Mouse (Mus musculus): ENCODE measurements around the gene Scaper. TPM values are rescaled to one million over a fixed set of nuclear protein-coding genes. Genes with fewer than 3 reads are reported as not detected.
A peak's percentile ranks its signal among the peaks of the same experiment; 100 is the strongest.

The Scaper gene
- total RNA-seq (2021) = 10 to 100 TPM; 16.4 to 18.2 TPM
- long read RNA-seq, experiment 1, full-length matches to known transcripts = 3 of 7 reads
- long read RNA-seq, experiment 1, partial matches to known transcripts = 2 of 7 reads
- long read RNA-seq, experiment 1, other reads (novel, unspliced or antisense) = 2 of 7 reads
- long read RNA-seq, experiment 2, partial matches to known transcripts = 1 of 2 reads
- long read RNA-seq, experiment 2, other reads (novel, unspliced or antisense) = 1 of 2 reads

DNA sequence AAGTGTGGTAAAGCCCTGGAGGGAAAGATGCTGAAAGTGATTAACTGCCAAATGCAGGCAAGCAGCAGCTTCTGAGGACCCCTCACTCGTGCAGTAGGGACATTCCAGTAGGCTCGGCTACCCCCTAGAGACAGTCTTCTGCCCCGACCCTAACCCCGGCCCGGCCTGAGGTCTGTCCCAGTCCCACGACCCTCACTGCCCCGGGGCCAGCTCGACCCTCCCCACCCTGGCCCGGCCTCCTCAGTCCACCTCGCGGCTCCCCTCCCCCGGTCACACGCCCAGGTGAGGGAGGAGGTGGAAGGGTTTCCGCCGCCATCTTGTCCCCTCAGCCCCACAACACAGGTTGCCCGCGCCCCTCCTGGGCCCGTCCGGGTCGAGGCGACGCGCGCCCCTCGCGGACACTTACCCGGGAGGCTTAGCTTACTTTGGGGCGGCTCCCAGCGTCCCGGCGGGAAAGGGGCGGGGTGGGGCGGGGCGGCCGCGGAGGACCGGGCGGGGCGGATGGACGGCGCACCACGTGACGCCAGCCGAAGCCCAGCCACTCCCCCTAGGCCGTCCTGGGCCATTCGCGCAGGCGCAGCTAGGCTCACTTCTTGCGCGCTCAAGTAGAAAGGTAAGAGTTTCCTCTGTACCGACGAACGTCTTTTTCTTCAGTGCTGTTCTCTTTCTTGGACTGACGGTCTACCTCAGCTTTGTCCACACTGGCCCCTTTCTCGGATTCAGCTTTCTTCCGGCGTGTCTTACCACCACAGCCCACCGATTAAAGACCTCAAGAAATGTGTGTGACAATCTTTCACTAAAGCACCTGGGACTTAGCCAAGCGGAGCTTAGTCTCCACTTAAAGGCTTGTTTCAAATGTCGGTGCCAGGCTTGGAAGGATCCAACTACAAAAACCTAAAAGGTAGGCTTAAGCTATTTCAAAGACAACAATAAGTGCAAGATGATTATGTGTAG, at the start of gene Scaper:
Gene Scaper (minus strand): TSS at position 456 of the 954 bp plus-strand sequence.
- peak; percentile 88 to 93 for DNase-seq

DNA sequence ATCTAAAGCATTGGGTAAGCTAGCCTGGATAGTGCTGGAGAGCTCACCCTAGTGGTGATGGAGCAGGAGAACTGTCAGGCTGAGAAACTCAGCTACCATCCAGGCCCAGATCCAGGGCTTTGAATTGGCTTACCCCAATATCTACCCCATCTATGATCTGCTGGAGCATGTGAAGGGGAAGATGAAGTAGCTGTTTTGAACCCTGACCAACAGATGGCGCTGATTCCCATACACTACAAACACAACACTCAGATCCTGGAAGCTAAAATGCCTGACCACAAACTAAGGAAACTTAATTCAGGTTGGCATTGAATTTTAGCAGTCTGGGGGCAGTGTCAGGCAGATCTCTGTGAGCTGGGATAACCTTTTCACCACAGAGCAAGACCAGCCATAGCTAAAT, 8.9 kb upstream of the Scaper start:
- peak; percentile 25 to 64 for DNase-seq

DNA sequence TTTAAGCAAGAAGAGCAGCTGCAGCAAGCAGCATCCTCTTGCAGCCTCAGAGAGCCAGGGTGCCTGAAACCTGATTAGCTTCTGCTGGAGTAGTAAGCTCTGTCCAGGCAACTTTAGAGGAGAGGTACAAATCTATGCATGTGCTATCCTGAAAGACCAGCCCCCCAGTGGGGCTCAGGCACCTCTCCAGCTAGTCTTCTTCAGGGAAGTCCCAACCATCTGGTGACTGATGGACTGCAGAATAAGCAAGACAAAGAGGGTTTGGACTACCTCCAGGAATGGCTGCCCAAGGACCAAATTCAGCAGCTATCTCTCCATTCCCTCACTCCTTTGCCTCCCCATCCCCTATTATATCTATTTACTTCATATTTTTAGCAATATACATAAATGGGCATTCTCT, 3.4 kb upstream of the Scaper start:
- DNase-seq = no peak

DNA sequence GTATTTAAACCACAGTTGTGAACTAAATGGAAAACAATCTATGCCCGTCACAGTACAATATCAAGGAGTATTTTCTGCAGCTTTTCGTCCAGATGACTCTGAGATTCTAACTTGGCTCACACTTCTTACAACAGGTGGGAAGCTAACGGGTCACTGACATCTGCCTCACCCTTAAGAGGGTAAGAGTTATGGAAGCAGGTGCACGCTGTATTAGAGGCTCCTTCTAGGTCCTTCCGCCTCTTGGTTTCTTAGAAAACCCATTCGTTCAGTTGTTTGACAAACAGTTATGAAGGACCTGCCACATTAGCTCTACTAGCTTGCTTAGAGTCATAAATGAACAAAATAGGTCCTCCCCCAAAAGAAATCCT, 683 bp upstream of the Scaper start:
- DNase-seq = no peak

DNA sequence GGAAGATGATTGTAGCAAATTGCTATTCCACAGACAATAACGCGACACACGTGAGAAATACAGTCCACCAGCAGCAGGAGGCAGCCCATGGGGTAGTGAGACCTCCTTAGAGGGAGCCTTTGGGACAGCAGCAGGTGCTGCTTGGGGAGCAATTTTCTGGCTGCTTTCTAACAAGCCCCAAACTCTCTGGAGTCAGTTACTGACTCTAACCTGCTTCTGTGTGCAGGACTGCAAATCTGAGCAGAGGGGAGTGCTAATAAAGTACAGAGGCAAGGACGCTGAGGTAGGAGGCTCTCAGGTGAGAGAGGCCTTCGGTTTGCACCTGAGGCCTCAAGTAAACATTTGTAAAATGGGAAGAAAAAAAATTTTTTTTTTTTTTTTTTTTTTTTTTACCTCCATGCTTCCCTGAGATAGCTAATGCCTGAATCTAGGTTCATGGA, 675 bp downstream of the Scaper start:
- DNase-seq = peak in 1 of 2 experiments; percentile 28

DNA sequence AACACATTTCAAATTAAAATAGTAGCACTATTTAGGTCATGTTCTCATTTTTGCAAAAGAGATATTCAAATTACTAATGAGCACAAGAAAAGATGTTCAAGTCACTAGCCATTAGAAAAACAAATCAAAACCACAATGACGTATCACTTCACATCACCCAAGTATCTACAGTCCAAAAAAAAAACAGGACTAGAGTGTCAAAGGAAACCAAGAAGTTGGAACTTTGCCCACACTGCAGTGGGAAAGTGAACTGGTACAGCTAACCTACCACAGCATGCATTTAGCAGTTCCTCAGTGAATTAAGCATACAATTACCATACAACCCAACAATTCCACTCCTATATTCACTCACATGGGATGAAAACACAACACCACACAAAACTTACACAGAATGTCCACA, 5.4 kb downstream of the Scaper start:
- DNase-seq = no peak

DNA sequence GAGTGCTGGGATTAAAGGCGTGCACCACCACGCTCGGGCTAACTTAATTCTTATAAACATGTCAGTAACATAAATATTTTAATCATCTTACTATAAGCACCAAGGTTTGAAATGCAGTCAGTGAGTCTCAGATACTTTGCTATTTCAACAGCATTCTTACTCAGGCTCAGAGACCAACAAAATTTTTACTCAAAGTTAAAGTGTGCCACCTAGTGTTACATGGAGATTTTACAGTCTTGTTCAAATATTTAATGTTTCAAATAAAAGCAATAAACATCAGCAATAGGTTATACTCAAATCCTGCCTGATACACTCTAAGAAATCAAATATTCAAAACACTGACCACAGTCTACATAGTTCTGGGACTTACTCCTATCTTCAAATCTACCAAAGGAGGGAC, 19.3 kb downstream of the Scaper start:
- peak in 1 of 2 experiments; percentile 47 for DNase-seq

DNA sequence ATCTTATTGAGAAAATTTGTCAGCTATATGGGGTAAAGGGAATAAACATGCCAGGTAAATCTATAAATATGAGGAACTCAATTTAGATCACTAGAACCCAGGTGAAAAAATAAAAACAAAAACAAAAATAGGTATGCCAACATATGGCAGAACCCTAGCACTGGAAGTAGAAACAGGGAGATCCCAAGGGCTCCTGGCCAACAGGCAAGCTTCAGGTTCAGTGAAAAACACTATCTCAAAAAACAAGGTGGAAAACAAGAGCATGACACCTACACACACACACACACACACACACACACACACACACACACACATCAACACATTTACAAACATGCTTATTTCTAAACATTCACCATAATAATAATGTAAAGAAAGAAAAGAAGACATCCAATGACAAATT, 21.2 kb downstream of the Scaper start:
- no peak for DNase-seq

DNA sequence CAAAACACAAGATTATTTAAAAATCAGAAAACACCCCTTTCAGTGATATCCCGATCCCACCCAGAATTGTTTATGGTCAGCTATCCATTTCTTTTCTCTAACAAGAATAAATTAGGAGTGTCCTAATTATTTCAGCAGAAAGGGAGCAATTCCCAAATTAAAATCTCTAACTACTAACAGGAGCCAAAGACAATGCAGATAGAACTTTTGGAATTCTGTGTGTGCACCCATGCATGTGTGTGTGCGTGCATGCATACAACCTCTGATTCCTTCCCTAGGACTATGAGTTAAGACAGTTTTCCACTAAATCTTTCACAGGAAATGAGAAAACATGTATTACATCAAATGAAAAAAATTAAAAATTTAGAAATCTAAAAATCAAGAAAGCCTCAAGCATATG, 26.4 kb downstream of the Scaper start:
- no peak for DNase-seq

DNA sequence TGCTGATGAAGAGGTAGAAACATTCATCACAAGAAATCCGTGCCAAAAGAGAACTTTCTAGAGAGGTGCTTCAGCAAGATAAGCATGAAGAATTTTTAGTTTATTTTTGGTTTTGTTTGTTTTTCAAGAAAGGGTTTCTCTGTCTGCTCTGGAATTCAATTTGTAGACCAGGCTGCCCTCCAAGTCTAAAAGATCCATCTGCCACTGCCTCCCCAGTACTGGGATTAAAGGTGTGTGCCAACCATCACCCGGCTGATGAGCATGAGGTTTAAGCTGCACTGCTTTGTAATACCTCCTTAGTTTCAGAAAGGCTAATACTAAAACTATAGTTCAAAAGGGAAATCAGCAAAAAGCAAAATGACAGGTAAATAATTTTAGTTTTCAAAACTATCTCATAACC, 35.0 kb downstream of the Scaper start:
- no peak for DNase-seq

DNA sequence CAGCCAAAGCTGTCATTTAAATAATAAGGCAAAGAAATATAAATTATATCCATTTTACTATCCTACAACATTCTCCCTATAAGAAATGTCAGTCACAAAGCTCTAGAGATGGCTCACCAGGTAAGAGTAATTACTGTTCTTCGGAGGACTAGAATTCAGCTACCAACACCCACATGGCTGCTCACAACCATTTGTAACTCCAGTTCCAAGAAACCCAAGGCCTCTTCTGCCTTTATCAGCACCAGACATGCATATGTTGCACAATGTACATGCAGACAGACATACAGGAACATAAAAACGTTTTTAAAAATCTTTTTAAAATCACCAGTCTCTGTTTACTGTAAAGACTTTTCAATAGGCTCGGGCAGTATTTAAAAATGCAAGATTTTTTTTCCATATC, 36.3 kb downstream of the Scaper start:
- no peak for DNase-seq

DNA sequence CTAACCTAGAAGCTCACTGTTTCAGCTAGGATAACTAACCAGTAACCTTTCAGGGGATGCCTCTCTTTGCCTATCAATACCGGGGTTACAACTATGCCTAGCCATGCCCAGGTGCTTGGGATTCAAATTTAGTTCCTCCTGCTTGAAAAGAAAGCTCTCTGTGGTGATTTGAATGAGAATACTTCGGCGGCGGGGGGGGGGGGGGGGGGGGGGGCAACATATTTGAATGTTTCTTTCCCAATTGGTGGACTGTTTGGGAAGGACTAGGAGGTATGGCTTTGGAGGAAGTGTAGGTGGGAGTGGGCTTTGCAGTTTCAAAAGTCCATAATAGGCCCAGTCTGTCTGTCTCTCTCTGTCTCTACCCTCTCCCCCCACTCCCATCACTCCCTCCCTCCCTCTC, 37.4 kb downstream of the Scaper start:
- DNase-seq = no peak

DNA sequence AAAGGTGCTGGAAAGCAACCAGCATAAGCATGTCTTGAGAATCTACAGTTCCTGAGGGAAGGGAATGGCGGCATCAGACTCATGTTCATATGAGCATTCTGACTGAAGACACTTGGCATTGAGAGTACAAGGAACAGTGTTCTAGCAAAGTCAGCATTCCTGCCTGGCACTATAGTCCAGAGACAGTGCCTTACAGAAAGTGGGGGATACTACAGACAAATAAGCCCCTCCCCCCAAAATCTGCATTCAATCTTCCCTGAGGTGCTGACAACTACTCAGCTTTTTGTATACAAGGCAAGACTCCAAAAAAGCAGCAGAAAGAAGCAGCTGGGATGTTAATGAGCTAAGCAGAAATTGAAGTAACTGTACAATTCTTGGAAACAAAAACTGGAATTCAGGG, 59.9 kb downstream of the Scaper start:
- no peak for DNase-seq

DNA sequence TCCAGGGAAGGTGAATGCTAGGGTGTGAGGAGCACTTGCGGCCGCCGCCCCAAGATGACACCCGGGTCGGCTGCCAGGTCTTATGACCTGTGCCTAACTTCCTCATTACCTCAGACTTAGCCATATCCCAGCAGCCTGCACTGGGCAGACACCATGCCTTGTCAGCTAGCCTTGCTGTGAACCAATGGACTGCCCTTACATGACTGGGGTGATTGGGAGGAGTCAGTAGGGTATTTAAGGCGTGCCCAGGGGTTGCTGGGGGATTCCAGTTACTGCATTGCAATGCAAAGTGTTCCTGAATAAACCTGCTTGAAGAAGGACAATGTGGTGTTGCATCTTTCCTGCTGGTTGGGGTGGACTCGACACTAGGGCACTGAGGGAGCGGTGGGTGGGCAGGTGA, 148.5 kb downstream of the Scaper start:
- no peak for DNase-seq

DNA sequence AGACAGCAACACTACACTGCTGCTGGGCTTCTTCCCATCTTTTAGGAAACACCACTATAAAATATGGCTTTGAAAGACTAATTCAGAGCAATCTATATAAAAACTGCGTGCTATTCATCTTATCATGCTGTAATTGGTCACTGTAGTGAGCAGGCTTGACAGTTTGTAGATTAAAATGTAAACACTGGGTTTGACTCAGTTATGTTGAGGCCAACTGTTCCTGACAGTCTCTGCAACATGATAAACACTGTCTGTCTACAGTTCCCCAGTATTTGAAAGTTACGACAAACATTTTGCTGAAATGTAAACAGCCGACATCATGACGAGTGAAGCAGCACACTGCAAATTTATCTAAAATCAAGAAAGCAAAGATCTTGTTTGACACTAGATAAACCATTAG, 225.9 kb downstream of the Scaper start:
- DNase-seq = no peak

DNA sequence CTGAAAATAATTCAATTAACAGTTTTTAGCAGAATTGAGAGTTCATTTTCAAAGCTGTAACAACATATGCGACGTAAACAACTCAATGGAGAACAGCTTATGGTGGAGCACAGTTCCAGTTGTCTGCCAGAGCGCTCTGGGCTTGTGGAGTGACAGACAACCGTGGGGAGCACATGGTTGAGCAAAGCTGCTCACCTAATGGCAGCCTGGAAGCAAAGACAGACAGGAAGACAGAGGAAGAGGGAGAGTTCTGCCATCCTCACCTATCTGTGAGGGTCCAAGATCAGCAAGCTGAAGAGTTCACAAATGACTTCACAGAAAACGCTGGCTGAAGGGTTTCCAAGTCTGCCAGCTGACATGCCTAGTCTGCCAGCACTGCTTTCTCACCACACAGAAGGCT, 227.4 kb downstream of the Scaper start:
- DNase-seq = no peak

DNA sequence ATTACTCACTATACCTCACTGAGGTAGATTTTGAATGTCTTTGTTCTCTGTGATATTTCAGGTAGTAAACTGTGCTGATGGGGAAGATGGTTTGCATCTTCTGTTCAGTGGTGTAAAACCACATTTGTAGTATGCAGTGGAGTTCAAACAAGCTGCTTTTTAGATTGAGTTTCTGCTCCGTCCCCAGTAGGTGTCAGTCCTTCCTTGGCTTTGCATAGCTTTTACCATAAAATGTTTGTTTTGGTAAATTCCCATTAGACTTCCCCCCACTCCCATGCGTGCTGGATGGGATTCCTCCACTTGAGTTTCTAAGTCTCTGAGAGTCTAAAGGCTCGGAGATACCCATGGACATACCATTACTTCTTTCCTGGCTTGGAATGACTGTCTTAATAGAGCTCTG, 231.3 kb downstream of the Scaper start:
- DNase-seq = no peak

DNA sequence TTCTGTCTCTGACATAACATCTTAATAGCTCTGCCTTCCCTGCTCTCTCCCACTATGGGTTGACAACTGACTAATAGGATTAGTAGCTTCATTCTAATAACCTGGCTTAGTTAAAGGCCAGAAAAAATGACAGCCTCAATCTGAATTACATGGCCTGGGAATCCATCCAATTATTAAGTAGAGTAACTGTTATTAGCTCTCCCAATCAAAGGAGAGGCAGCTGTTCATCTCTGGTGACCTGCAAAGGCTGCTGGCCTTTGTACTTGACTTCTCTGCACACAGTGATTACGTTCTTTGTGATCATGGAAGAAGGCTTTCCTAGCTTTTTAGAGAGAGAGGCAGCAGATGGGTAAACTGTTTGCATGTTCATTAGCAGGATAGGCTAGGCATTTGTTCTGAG, 242.6 kb downstream of the Scaper start:
- no peak for DNase-seq

DNA sequence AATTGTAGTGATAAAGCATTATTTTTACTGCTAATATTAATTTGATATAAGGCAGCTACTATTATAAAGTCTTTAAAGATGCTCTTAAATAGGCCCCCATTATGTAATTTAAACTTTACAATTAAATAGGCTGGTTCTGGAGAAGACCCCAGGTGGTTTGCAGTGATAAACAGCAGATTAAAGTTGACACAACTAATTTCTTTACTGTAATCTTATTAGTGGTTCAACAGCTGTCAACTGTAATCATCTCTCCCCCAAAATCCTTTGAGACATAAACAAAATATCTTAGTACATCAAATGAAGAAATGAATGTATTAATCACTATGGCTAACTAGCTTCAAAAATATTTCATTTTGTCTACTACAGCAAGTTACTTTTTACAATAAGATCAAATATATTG, 260.8 kb downstream of the Scaper start:
- DNase-seq = no peak

DNA sequence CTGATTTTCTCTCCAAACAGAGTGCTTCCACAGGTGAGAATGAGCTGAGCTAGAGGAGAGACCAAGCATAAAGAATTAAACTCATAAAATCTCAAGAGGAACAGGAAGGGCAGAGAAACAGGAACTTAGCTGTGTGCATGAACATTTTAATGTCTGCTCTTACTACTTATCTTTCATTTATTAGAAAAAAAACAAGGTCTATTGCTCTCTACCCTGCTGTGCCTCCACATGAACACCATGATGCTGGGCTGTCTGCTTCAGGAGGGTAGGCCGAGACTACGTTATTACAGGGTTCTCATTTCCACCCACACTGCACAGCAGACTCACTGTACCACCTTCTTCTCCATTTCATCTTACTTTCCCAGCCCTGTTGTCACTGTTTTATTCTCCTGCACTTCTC, 291.5 kb downstream of the Scaper start:
- DNase-seq = no peak

DNA sequence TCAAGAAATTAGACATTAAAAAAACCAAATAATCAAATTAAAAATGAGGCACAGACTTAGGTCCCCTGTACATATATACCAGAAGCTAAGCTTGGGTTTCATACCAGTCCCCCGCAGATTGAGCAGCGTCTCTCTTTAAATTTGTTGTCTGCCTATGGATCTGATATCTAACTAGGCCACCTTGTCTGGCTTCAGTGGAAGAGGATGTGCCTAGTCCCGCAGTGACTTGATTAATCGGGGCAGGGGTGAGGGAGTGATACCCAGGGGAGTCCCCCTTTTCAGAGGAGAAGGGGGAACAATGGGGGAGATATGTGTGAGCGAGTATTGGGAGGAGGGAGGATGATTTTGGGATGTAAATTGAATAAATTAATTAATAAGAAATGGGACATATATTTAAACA, 310.9 kb downstream of the Scaper start:
- no peak for DNase-seq

DNA sequence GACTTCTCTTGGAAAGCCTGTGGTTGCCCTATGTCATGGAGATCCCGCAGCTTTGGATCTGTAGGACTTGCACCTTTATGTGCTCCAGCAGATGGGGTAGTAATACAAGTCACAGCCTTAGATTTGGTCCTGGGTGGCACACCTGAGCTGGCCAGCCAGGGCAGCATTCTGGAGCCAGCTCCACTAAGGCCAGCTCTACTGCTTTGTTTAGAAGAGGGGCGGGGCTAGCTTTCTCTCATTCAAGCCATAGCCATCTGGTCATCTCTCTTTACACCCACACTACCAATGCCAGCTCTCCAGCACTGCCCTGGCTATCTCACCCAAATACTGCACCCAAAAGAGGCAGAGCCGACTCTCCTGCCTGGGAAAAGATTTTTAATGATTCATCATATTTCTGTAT, 323.2 kb downstream of the Scaper start:
- DNase-seq = no peak

DNA sequence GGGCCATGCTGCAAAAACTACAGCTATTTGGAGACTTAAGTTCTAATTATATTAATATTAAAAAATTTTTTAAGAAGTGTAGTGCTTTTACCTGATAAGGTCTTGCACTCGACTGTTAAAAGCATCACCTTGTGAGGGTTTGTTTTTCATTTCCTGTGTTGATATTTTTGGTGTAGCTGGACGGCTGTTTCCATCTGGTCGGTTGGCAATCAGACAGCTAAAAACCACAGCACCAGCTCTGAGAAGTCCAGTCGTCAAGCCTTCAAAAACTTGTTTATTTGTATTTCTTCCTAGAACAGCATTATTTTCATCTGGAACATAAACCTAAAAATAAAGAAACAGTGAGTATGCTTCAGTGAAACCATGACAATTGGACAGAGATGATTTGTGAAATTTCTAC, 328.2 kb downstream of the Scaper start:
- DNase-seq = peak in 1 of 2 experiments; percentile 20
